Mouse (Mus musculus) cerebellum, adult 9-10 months (tissue): Measurements from ENCODE around the gene Drd4.
"Not testable (repeated sequence)": the region's sequence is repeated elsewhere in the genome, so short reads cannot be mapped to it uniquely, and the experiment has no call there.

Experiments
- DNase-seq: peaks from one replicate; pipeline ENCODE4 v3.0.0; 2022

Drd4 gene

DNA sequence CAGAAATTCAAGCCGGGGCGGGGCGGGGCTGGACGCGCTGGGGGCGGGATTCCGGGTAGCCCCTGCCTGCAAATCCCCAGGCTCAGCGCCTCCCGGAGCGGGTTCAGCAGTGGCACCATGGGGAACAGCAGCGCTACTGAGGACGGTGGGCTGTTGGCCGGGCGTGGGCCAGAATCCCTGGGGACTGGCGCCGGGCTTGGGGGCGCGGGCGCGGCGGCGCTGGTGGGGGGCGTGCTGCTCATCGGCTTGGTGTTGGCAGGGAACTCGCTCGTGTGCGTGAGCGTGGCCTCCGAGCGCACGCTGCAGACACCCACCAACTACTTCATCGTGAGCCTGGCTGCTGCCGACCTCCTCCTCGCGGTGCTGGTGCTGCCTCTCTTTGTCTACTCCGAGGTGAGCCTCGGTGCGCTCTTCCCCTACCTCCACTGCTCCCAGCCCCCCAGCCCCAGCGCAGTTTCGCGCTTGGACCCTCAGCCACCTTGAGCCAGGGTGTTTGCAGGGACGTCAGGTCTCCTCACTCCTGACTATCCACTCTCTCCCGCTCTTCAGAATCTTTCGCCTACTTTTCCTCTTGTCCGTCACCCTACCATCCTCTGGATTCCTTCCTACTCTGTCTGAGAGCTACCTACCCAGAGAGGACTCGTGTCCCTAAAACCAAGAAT, at the start of gene Drd4:
Gene Drd4 (plus strand): TSS at position 86 of the 662 bp plus-strand sequence.
- DNase-seq = no peak

DNA sequence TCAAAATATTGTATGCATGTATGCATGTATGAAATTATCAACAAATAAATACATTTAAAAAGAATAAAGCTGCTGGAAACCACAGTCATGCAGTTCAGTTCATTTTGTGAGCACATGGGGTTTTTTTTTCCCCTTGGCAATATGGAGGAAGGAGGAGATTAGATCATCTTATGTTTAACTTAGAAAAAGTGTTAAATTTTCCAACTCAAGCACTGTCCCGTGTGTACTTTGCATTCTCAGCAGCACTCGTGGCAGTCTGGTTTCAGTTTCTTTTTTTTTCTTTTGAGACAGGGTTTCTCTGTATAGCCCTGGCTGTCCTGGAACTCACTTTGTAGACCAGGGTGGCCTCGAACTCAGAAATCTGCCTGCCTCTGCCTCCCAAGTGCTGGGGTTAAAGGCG, 41.3 kb upstream of the Drd4 start:
- DNase-seq = not testable (repeated sequence)

DNA sequence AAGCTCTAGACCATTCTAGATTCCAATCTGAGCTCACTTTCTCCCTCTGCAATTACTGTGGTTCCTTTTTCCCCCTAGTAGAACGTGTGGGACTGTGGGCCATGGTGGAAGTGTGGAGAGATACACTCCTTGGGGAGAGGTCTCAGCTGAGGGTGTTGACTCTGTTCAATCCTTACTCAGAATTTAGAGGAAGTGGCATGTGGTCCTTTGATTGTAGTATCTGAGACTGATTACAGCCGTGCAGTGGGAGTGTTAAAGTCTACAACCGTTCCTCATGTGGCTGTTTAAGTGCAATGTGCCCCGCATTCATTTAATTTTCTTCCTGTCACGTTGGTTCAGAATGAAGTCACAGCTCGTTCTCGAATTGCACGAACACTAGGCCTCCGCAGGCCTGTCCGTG, 35.6 kb upstream of the Drd4 start:
- DNase-seq = no peak

DNA sequence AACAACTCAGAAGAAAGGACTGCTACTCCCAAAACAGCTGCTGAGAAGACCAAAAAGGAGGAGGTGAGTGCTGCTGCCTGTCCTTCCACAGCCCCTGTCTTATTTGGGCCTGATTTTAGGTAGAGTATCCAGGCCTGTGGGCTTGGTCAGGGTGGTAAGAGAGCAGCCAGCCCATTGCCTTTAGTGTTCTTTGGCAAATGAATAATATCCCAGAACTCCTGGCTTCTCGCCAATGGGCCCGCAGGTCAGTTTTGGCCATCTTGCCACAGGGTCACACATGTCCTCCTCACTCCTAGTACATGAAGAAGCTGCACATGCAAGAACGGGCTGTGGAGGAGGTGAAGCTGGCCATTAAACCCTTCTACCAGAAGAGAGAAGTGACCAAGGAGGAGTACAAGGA, 30.3 kb upstream of the Drd4 start:
- DNase-seq = no peak

DNA sequence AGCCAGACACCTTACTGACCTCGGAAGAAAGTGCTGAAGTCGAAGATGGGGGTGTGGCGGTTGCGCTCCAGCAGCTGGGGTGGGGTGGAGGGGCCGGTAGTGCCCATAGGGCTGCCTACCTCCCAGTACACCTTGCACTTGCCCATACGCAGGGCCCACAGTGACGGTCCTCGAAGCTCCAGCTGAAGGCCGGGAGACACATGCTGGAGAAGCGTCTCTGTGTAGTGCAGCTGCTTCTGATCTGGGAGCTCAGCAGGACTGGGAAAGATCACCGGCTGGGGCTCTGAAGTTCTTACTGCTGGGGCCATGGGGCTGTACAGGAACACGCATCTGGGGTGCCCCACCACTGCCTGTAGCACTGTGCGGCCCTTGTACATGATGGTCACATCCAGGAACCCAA, 28.2 kb upstream of the Drd4 start:
- DNase-seq = no peak

DNA sequence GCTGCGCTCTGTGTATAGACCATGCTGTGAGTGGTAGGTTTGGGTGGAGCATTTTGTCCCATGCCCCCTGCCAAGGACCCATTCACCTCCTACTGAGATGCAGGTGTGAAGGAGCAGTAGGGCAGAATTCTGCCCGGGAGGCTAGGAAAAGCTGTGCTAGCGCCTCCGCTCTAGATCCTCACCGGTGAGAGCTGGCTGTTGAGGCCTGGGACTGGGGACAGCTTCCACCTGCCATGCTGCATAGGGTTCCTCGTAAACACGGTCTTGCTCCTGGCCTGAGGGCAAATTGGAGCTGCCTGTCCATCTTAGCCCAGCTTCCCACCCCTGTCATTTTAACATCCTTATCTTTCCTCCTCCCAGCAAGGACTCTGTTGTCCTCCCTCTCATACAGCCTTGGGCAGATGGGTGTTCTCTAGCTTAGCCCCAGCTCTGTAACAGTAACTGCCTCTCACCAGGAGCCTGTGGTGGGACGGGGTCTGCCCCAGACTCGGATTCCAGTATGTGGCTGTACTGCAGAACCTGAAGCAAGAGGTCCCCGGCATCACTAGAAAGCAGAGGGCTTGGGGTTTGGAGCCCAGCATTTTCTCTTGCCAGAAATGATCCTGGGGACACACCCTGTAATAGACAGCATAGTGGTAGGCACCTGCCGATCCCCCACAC, 27.6 kb upstream of the Drd4 start:
- no peak for DNase-seq

DNA sequence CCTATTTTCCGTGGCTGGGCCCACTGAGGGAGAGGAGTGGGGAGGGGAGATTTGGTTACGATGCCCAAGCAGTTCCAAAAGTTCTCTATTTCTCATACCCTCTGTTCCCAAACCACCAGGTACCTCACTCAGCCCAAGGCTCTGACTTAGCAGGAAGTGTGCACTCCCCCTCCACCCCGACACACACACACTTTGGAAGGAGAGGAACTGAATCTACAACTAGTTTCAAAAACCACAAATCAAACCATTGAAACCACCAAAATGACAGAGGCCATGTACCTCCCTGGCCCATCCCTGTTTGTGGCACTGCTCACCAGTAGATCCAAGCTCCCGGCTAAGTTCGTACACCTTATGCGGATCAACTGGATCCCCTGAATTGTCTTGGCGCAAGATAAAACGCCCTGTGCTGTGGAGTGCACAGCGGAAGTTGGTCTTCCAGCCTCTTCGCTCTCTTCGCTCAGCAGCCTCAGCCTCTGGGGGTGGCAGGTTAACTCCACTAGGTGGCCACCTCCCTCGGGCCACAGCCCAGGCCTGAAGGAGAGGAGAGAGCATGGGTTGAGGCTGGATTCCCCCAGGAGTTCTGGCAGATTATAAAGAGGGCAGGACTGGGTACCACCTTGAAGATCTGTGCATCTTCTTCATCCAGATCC, 26.9 kb upstream of the Drd4 start:
- no peak for DNase-seq

DNA sequence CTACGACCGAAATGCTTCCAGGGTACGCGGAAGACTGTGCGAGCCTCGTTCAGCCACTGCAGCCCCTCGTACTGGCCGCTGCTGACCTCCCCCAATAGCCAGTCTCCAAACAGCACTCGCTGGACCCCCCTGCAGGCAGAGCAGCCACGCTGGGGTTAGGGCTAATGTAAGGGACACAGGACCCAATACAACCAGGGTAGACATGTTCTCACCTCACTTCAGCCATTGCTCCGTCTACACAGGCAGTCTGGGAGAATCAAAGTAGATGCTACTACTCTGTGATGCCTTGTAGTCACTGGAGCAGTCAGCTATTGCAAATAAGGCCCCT, 26.4 kb upstream of the Drd4 start:
- no peak for DNase-seq

DNA sequence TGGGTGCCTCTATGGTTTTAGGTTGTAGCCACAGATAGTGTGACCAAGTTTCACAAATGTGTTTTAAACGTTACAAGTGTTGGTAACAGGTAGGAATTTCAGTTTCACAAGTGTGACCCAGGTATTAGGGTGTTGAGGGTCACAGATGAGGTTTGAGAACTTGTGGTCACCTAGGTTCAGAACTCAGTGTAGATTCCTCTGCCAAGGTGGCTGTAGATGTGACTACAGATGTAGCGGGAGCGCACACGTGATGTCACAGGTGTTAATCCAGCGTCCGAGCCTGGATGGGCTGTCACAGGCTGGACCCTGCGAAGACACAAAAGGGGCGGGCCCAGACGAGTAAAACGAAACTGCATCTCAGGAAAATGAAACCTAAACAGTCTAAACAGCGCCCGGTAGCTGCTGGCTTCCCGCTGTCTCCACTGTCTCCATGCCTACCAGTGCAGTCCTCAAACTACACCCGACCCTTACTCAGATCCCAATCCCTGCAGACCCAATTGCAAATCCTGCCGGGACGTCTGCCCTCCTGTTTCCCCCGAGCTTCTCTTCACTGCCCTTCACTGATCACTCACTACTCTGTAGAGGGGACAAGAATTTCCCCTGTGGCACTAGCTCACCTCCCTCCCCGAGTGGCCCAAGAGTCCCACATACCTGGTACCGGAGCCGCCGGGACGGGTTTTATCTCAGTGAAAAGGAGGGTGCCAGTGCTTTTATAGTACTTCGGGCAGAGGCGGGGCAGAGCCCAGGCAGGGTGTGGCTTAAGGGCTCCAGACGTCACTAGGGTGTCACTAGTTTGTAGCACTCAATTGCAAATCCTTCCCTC, 25.9 kb upstream of the Drd4 start, which contains the start of gene Irf7:
Gene Irf7 (minus strand): TSS at position 743 of the 823 bp plus-strand sequence.
- peak; percentile 41 for DNase-seq

DNA sequence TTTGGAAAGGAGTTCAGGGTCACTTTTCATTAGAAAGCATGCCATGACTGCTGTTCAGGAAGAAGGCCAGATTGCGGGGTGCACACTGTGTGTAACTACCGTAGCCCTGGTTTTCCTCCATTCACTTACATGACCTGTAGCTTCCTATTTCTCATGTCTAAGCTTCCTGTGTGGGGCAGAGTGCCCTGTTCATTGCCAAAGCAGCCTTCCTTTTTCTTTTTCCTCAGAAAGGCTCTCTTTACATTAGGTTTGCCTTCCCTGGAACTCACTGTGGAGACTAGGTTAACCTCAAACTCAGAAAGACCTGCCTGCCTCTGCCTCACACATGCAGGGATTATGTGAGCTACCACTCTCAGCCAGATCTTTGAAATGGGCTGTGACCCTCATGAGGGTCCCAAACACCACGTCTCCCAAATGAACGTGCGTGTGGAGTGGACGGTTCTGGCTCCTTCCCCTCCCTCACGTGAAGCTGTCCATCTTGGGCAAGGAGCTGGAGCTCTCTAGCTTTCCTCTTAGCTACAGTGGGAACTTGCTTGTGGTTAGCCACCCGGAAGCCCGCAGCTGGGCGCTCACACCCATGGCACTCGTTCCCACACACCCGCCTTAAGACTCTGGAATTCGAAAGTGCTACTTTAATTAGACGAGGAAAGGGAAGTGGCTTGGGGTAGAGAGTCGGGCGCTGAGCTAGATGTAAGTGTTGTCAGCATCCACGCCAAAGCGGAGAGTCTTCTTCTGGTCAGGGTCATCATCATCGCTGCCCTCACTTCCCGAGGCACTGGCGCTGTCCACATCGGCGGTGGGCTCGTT, 23.1 kb upstream of the Drd4 start:
- no peak for DNase-seq

DNA sequence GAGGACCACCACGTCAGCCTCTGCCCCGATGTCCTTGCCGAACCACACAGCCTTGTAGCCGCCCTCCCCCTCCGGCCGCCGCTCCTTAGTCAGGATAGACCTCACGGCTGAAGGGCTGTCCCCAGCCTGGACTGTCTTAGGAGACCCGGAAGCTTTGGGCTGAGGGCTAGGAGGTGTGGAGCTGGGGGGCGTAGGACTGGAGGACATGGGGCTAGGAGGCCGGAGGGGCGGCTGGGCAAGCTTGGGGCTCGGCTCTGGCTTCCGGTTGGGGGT, 22.6 kb upstream of the Drd4 start:
- no peak for DNase-seq

DNA sequence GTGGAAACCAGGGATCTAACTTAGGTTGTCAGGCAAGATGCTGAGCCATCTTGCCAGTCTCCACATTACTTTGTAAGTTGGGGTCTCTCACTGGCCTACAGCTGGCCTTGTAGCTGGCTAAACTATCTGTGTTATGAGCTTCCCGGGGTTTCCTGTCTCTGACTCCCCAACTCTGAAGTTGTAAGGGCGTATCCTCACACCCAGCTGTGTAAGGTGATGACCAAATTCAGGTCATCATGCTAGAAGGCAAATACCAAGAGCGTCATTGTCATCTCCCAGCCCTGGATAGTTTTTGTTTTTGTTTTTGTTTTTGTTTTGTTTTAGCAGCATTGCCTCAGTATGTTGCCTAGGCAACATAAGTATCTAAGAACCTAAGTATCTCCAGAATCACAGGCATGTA, 21.2 kb upstream of the Drd4 start:
- no peak for DNase-seq

DNA sequence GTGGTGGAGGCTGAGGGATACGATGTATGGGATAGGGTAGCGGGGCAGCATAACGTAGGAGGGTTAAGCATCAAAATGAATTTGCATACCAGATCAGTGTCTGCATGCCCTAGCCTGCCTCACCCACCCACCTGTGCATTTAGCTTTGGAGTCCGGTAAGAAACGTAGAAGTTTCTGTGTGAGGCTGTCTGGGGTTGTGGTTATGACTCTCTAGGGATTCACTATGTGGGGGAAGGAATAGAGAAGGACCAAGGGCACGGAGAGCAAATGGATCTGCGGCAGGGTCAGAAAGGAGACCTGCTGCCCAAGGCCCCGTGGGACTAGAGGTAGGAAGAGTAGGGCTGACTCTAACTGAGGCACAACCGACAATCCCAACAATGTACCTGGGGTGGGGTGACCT, 16.4 kb upstream of the Drd4 start:
- no peak for DNase-seq

DNA sequence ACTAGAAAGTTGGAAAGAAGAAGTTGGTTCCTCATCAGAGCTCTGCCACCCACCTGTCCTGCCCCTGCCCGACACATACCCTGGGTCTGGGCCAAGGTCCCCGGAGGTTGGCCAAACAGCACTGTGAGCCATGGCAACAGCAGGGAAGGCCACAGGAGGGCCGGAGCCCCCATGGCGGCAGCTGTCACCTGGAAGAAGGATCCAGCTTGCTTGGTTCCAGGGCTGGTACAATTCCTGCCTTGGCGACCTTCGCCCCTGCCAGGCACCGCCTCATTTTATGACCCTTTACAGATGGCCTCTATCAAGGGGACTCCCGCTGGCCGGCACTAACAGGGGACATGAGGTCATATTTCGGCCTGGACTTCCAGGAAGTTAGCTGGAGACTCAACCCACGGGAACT, 15.3 kb upstream of the Drd4 start, which contains the start of gene Cdhr5:
Gene Cdhr5 (minus strand): TSS at position 241 of the 400 bp plus-strand sequence.
- no peak for DNase-seq

DNA sequence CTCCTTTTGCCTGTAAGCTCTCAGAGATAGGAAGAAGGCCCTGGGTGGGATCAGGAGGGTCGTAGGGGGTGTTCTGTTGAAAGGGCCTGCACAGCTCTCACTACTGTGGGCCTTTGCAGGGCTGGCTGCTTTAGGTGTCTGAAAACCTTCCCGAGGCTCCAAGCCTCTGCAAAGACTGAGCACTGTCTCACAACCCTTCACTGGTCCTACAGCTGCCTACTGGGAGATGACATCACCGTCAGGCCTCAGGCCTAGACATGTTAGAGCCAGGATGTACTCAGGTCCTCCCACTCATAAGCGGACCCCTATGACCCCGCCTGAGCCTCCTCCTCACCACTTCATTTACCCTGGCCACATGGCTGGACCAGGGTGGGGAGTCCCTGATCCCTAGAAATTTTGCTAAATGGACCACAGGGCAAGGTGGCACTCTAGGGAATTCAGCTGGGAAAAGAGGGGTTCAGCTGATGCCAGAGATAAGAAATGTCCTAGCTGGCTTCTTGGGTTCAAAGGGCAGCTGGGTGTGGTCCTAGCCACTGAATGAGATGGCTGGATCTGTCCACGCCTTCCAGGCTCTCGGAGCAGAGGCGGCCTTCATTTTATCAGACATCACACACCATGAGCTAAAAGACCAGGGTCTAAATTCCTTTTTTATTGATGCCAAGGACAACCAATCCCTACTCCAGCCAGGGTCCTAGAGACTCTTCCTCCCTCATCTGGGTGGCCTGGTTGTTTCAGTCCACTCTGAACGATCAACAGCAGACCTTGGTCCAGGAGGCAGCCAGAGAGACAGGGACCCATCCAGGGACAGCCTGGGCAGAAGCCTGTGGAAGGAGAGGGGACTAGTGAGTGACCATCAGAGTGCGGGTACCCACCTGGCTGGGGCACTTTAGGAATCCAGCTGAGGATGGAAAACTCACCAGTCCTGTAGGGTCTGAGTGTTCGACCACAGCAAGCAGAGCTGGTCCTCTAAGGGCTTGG, 13.8 kb upstream of the Drd4 start:
- DNase-seq = no peak

DNA sequence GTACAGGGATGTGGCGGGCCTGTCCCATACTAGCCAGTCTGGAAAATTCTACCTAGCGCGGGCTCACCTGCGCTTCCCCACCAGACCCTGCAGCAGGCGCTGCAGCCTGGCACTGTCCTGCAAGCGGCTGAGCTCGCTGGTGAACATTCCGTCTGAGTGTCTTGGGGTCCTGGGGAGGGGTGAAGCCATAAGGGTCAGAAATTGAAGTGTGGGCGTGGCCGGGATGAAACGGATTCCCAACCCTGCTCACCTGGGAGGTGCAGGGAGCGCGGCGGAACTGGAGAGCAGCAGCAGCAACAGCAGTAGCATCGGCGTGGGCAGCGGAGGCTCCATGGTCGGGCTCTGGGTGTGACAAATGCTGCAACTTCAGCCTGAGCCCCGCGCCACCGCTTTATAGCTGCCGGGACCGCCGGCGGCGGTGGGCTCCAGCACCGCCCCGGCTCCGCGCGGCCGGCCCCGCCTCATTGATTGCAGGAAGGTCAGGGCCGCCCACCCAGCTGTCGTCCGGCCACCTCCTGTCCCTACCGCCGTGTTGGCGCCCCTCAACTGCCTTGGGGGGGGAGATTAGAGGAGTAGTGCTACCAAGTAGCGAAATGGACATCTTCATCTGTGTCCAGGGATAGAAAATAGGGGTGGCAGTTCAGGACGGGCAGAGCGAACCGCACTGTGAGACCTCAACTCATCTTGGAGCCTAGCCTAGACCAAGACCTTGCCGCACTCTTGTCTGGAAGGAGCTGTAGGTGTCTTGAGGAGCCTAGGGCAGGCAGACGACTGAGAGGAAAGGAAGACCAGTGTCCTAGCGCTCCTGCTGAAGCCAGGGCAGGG, 12.8 kb upstream of the Drd4 start, which contains the start of gene Sct:
Gene Sct (minus strand): TSS at position 368 of the 825 bp plus-strand sequence.
- DNase-seq = peak; percentile 63

DNA sequence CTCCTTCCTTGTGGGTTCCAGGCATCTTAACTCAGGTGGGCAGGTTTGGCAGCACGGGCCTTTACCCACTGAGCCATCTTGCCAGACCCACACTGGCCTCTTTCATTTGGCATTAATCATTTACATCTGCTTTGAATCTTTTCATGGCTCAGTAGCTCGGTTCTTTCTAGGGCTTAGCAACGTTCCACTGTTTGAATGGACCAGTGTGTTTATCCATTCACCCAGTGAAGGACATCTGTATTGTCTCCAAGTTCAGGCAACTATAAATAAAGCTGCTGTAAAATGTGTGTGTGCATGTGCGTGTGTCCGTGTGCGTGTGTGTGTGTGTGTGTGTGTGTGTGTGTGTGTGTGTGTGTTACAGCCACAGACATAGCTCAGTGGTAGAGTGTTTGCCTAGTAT, 10.4 kb upstream of the Drd4 start:
- DNase-seq = no peak

DNA sequence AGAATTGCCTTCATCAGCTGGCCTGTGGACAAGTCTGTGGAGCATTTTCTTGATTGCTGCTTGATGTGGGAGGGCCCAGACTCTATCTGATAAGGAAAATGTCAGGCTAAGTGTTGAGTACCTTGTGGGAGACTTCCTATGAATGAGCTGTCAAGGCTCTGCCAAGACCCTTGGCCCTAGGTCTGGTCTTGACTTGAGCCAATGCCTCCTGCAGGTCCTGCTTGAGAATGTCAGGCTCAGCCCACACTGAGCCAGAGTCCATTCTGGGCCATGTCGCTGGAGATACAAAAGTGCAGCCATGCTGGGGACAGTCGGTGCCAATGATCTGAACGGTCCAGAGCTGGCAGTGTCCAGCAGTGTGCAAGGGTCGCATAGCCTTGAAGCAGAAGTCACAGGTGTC, 9.1 kb upstream of the Drd4 start:
- no peak for DNase-seq

DNA sequence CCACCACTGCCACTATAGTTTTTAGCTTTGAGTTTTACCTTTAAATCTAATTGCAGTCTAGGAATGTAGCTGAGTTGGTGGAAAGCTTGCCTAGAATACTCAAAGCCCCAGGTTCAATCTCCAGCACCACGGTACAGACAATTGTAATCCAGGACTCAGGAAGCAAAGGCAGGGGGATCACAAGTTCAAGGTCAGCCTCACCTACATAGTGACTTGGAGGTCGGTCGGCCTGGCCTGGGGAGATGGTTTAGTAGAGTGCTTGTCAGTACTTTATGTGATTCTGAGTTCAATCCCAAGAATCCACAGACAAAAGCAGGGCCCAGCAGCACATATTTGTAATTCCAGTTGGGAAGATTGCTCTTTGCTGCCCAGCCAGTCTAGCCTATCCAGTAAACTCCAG, 3.8 kb upstream of the Drd4 start:
- DNase-seq = no peak

DNA sequence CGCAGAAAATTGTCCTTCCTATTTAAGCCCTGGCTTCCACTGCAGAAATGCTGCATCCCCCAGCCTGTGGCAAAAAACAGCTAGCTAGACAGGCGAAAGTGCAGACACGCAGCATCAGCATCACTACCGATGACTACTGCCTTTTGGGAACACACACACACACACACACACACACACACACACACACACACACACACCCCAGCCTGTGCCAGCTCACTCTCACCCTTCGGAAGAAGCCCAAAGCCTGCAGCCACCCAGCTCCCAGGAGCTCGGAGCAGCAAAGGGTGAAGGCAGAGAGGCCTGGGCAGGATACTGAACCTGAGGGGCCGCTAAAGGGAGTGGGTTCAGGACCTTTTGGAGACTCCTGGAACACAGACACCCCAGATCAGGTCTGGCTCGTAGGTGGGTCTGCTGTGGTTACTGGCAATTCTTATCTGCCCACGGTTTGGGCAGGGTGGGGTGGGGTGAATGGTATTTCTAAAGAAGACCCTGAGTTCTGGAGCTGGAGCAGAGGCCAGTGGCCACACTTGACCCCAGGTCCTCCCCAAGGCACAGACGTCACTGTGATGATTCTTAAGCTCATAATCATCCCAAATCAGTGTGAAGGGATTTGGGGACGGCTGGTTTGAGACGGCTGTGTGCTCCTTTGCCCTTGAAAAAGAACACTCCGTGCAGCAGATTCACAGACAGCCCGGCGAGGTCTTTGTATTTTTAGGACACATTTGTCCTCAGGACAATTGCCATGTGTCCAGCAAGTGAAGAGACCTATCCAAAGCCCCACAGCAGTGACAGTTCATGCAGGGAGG, 980 bp downstream of the Drd4 start:
- no peak for DNase-seq
